Mouse (Mus musculus) brain, embryonic 18.5 days (tissue): Measurements from ENCODE around the gene Fbxw8.

Source experiments
- DNase-seq: peaks from one replicate; pipeline ENCODE4 v3.0.0-alpha.2; 2012; ENCODE audit warnings: low read depth, low spot score

The Fbxw8 gene

DNA sequence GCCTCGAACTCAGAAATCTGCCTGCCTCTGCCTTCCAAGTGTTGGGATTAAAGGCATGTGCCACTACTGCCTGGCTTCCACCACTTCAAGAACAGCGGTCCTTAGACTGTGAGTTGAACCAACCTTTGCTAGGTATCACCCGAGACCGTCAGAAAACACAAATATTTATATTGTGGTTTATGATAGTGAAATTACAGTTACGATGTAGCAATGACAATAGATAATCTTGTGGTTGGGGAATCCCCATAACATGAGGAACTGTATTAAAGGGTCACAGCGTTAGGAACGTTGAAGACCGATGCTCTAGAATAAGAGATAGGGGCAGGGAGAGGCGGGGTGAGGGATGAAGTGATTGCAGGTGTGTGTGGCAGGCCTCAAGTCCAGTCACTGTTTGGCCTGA lies 109.9 kb downstream of the Fbxw8 start:
- DNase-seq, result no peak

DNA sequence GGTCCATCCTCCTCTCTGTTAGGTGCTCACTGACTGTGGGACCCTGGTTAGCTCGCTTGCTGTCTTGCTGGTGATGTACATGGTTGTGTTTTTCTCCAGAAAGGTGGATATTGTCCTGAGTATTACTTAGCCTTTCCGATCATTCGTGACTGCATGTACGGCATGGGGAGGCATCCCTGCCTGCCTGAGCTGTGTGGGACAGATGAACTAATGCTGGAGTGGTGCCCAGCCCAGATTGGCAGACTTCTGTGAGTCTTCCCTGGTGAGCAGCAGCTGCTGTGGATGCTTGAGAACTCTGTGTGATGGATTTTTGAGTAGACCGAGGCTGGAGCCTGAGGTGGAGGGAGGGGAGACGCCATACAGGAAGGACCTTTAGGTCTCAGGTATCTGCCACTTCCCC lies 110.4 kb downstream of the Fbxw8 start:
- no peak for DNase-seq

DNA sequence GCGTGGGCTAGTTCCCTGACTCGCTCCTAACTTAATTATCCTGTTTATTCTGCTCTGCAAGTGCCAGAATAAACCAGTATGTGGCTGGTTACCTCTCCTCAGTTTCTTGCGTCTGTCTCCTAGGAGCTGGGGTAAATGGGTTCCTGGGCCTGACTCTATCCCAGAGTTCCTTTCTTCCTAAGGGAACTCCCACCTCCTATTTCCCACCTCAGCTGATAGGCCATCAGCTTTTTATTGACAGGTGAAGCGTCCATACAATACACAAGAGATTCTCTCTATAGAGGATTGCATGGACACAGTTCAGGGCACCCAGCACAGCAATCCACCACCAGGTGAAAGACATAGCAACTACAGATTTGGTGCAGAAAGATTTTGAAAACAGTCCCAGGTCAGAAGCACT lies 111.5 kb downstream of the Fbxw8 start:
- no peak for DNase-seq

DNA sequence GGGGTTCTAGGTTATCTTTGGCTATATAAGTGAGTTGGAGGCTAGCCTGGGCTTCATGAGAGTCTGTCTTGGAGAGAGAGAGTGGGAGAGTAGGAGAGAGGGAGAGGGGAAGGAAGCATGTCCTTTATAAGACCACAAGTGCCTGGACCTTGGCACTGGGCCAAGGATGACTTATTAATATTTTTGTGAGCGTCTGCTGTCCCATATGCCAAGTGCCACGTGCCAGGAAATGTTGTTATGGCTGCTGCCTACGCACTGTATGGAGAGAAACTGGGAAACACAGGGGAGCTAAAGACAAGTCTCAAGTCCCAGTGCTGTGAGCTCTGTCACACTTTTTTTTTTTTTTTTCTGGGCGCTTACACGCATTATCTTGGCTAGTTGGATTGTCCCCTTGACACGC lies 112.7 kb downstream of the Fbxw8 start:
- DNase-seq, result no peak

DNA sequence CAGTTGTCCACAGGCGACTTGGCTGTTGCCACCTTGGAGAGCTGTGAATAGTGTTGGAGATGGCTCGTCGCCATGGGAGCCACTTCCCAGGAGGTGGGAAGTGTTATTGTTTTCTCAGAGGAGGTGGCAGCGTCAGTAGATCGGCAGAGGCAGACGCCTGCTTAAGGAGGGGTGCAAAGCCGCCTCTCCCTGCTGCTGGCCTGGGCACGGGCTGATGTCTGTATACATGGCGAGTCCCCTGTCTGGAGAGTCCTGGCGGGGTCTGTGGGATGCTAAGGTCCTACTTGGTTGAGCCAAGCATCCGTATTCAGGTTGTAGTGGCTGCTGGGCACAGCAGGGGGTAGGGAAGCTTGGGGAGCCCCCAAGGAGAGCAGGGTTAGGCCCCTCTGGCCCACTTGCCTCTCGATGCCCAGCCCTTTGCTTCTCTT lies 116.0 kb downstream of the Fbxw8 start:
- DNase-seq, result no peak

DNA sequence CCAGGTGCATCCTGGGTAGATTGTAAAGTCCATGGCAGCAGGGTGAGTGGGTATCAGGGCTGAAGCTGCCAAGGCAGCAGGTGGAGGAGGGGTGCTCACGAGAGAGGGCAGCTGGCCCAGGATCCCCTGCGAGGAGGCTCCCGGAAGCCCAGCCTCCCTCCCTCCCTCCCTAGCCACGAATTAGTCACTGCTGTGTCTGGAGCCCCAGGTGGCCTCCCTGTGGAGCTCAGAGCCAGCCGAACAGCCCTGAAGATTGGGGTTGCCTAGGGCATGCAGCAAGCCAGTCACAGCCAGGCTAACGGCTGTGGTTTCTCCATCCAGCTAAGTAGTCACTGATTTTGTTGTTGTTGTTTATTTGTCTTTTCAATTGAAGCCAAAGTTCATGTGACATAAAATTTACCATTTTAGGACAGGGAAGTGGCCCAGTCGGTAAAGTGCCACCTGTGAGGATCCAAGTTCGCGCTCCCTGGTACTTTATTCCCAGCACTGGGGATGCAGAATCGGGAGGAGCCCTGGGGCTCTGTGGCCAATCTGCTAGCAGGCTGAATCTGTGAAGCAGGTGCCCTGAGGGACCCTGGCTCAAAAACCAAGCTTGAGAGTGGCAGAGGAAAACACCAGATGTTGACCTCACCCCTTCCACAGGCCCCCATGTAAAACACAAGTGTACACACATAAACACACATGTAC lies 117.3 kb downstream of the Fbxw8 start:
- no peak for DNase-seq

DNA sequence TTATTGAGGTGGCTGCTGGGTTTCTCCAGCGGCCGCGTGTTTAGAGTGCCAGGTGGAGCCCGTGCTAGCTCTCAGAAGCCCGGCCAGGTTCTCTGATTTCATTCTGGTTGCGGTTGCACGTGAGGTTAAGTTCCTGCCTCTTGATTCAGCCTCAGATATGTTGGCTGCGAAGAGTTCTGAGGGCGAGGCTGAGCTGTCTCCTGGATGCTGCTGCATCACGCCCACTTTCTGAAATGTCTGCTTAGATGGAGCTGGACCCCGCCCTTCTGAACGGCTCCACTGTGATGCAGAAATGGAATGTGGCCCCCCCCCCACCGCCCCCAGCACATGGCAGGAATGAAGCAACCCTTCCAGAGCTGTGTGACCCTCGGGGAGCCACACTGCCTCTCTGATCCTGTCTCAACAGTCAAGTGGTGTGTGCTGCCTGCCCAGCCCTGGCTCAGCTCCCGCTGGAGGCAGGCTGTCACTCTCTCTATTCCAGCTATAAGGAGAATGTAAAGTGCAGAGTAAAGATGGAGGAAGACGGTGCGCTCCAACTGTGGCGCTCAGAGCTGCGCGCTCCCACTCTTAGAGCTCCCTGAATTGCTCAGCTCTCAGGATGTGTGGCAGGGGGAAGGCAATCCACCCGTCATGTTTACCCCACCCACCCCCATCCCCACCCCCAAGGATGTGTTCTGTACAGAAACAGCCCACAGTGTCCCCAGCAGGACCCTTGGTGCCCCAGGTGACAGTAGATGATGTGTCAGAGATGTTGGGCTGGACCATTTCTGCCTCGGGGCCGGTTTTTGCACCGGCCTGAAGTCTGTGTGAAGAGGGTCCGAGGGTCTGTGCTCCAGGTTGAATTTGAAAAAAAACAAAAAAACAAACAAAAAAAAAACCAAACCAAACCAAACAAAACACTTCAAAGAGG lies 118.1 kb downstream of the Fbxw8 start:
- no peak for DNase-seq

DNA sequence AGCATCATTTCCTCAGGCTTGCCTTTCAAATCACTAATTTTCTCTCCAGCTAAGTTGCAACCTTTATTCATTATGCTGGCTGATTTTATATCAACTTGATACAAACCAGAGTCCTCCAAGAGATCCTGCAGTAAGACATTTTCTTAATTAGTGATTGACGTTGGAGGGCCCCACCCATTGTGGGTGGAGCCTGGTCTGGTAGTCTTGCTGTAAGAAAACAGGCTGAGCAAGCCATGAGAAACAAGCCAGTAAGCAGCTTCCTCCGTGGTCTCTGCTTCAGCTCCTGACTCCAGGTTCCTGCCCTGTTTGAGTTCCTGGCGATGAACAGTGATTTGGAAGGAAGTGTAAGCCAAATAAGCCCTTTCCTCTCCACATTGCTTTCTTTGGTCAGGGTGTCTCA lies 119.5 kb downstream of the Fbxw8 start:
- no peak for DNase-seq

DNA sequence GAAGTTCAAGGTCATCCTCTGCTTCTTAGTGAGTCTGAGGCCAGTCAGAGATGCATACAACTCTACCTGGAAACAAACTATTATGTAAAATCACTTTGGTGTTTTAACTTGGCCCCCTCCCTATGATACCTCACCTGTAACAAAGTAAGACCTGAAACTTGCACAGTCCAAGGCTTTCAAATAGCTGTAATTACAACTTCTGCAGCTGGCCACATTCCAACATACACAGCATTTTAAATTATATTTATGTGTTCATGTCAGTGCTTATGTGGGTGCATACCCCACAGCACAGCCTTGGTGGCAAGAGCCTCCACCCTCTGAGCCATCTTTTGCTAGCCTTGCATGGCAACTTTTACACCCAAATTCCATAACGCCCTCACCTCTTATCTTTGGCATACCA lies 120.6 kb downstream of the Fbxw8 start:
- DNase-seq, result no peak

DNA sequence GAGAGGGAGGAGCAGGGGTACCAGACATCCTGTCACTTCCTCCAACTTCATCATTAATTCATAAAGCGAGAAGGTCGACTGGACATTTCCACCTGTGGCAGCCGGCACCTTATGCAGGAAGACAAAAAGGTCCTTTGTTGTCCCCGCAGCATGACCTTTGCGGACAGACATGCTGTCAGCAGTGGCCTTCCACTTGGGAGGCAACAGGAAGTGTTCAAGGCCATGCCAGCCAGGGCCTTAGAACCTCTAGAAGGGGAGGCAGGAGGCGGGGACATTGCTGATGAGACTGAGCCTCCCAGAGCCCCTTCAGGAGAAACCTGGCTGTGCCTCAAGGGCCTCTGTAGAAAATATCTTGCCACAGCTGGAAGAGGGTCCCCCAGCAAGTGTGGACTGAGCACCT lies 121.5 kb downstream of the Fbxw8 start:
- no peak for DNase-seq

DNA sequence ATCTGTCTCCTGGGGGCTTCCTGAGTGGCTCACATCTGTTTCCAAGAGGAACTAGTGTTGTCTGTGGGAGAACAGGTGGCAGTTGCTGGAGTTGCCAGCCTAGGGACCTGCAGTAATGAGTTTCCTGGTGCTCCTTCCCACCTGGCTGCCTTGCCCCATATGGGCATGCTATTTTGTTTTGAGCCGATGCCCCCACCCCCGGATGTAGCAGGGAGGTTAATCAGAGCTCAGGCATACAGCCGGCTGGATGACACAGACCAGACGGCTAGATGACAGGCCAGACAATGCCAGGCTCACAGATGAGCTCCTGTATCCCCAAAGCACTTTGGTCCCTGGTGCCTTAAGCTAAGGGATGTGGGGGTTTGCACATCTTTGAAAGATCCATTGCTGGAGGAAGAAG lies 121.9 kb downstream of the Fbxw8 start:
- DNase-seq, result no peak

DNA sequence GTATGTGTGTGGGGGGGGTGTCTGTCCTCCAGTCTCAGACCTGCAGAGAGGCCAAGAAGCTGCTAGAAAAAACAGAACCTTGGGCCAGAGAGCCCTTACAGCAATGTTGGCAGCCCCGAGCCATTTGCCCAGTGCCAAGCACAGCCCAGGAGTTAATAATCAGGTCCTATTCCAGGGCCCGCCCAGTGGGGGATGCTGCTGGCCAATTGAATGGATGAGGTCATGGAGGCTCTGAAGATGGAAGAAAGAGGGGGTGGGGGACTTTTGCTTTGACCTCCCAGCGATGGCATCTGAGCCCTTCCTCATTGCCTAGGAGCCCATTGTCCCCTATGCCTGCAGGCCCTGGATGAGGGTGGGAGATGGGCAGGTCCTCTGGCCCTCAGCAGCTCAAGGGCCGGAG lies 123.8 kb downstream of the Fbxw8 start:
- no peak for DNase-seq

DNA sequence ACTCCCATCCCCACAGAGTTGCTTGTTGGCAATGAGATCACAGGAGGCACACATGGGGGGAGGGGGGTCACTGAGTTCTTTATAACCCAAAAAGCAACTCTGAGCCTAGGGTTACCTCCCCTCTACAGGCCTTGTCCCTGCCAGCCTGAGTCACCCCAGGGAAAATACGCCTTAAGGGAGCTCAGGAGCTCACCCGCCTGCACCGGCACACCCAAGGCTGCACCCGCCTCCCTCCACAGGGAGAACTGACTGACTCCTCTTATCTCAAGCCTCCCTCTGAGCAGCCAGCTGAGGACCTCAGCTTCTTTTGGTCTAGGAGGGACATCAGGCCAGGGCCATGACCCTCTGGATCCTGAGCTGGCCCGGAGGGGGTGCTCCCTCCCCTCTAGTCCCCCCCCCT lies 124.2 kb downstream of the Fbxw8 start:
- no peak for DNase-seq

DNA sequence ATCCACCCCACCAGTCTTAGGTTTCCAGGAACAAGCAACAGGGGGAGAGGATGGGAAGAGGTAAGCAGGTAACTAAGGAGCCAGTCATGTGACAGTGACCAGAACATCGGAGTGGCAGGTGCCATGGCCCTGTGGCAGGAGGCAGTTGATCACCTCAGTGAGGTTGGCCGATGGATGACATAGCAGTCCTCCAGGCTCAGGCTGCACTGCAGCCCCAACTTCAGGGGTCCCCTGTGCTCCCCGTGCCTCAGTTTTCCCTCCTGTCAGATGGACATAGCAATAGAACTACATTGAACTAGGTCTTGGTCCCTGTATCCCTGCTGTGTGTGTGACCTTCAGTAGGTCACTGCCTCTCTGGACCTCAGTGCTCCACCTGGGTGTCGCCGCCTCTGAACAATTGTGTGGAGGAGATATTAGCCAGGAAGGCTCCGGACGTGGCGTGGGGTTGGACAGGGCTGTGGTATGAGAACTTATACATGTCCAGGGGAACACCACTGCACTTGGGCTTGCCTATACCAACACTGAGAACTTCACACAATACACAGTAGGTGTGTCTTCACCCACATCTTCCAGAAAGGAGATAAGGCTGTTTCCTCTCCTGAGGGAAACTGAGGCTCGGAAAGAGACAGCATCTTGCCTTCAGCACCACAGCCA lies 125.1 kb downstream of the Fbxw8 start:
- no peak for DNase-seq

DNA sequence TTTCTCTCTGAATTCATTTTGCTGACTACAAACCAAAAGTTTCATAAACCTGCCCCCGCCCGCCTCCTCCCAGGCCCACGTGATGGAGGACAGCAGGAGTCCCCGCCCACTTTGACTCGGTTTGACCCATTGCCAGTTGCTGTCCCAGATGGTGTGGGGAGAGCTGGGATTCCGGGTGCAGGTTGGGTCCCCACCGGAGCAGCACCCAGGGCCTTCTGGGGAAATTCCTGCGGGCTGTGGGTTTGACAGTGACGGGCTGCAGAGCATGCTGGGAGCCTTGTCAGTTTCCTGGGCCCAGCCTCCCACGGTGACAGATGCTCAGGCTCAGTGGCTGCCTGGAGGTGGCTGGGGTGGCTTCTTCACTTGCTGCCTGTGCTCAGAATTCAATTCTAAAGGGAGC lies 125.8 kb downstream of the Fbxw8 start:
- no peak for DNase-seq

DNA sequence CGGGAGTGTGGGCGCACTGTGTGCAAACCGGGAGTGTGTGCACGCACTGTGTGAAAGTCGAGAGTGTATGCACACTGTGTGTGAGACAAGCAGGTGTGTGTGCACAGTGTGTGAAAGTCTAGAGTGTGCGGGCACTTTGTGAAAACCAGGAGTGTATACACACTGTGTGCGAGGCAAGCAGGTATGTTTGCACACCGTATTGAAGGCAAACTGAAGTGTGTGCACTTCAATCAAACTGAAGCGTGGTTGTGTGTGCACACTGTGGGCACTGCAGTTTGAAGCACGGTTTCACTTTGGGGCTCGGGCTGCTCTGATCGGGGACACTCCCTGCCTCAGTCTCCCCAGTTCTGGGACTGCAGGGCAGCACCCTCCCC lies 126.2 kb downstream of the Fbxw8 start:
- no peak for DNase-seq

DNA sequence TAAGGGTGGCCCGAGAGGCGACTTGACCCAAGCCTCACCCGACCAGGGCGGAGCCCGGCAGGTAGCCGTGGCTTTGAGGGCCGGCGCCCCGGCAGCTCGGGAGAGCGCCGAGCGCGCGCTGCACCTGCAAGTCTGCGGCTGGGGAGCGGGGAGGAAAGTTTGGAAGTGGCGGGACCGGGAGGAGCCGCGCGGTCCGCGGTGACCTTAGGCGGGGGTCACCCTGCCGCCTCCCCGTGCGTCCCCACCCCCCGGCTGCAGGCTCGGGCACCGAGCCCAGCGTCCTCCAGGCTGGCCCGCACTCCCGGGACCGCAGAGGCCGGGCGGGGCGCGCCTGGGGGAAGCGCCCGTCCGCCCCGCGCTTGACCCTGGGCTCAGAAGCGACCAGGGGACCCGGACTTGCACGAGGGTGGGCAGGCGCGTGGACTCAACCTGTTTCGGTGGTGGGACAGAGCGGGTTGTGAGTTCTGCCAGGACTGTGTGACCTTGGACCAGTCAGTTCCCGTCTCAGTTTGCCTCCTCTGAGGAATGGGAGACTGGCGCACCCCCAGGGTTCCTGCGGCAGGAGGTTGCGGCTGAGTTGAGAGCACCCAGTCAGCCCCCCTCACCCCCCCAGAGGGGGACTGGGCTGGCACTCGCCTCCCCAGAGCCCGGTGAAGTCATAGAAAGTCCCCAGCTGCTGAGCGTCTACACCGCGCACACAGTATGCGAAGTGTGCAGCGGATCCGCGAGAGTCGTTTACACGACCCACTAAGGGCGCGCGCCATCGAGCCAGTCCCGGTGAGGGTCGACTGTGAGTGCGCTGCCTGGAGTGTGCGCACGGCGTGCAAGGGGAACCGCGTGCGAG lies 126.9 kb downstream of the Fbxw8 start:
- DNase-seq, result no peak

DNA sequence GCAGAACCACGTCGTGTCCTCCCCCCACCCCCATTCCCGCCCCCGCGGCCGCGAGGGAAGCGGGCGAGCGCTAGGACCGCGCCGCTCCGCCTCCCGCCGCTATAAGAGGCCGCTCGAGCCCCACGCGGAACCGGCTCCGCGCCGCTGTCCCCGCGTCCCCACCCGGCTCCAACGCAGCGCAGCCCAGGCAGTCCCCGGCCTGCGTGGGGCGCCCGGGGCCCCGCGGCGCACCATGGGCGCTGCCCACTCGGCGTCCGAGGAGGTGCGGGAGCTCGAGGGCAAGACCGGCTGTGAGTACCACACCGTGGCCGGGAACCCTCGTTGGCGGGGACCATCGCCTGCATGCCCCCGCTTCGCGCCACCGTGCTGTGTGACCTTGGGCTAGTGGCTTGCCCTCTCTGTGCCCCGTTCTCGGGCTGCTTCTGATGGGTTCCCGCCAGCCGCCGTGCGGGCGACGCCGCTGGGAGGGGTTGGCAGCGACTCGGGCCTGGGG lies 127.5 kb downstream of the Fbxw8 start, which contains the start of gene Tesc:
Tesc (plus strand) TSS at position 46 of the 493 bp plus-strand sequence.
- no peak for DNase-seq

DNA sequence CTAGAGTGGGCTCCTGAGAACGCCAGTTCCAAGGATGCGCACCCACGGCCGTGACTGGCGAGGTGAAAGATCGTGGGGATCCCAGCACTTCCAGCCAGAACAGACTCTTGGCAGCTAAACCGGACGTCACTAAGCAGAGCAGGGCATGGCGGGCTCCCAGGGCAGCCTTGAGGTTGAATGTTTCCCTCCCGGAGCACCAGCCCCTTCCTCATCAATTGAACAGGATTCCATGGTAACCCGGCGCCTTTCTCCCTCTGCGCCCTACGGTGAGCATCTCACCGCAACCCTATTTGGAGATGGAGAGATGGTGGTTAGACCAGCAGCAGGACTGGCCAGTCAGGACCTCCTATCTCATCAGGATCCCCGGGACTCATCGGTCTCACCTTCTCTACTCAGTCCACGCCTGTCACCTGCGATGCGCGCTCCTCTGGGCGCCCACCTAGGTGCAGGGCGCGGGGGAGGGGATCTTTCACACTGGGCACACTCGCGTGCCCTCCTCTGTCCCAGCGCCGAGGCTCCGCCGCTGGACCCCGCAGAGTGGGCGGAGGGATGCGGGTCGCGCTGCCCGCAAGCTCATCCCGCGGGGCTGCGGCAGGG lies 128.1 kb downstream of the Fbxw8 start:
- DNase-seq, result no peak

DNA sequence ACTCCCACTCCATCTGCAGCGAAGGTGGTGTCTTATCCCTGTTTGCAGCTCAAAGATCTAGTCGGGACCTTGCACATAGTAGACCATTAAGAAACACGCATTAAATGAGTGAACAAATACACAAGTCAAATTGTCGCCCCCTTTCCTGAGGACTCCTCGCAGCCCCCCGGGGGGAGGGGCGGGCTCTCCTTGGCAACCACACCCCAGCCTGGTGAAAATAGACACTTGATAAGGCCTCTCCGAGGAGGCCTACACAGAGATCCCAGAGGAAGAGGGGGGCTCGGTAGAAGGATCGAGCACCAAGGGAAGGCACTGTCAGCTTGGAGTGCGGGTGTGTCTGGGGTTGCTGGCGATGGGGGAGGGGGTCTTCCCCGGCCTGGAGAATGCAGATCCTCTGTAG lies 128.9 kb downstream of the Fbxw8 start:
- DNase-seq, result no peak

DNA sequence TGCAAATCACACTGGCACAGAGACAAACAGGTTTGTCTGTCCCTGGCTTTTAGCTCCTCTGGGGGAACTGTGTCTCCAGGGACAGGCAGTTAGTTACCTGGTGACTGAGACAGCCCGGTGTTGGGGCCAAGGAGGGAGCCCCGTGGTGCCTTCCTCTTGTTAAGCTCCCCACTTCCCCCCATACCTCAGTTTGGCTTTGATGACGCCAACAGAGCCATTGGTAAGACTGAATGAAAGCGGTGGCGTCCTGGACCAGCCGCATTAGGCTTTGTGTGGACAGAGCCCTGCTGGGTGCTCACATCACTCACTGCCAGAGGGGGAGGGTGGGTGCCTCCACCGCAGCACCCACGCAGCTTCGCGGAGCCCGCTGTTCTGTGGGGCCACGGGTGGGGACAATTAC lies 129.4 kb downstream of the Fbxw8 start:
- no peak for DNase-seq
